Mouse (Mus musculus) forebrain, embryonic 13.5 days (tissue): ENCODE measurements around the gene Sestd1. TPM values are rescaled to one million over a fixed set of nuclear protein-coding genes. Genes with fewer than 3 reads are reported as not detected.

Experiments used
- ATAC-seq: fragments of 200-750 bp; cut with Nextera tagmentation; 2 replicates; pipeline ENCODE4 v1.8.0; 2017
- H3K27ac ChIP-seq: fragments of 300-500 bp; sonication (generic); 2 replicates; pipeline ENCODE4 v1.5.1; 2015; ENCODE audit warnings: inconsistent platforms, mild to moderate bottlenecking, moderate library complexity
- H3K27me3 ChIP-seq: fragments of 300-500 bp; sonication (generic); 2 replicates; pipeline ENCODE4 v1.6.1; 2015; ENCODE audit warnings: mild to moderate bottlenecking, inconsistent platforms
- H3K36me3 ChIP-seq: fragments of 300-500 bp; sonication (generic); 2 replicates; pipeline ENCODE4 v1.6.1; 2015; ENCODE audit warnings: mild to moderate bottlenecking, inconsistent platforms; ENCODE audit not compliant: poor library complexity, severe bottlenecking
- H3K4me1 ChIP-seq: fragments of 300-500 bp; sonication (generic); 2 replicates; pipeline ENCODE4 v1.6.1; 2015; ENCODE audit warnings: inconsistent platforms
- H3K4me2 ChIP-seq: fragments of 300-500 bp; sonication (generic); 2 replicates; pipeline ENCODE4 v1.6.1; 2015; ENCODE audit warnings: inconsistent platforms, mild to moderate bottlenecking, moderate library complexity
- H3K4me3 ChIP-seq: fragments of 300-500 bp; sonication (generic); 2 replicates; pipeline ENCODE4 v1.5.1; 2015; ENCODE audit warnings: mild to moderate bottlenecking, inconsistent platforms
- H3K9ac ChIP-seq: fragments of 300-500 bp; sonication (generic); 2 replicates; pipeline ENCODE4 v1.6.1; 2015; ENCODE audit warnings: mild to moderate bottlenecking, inconsistent platforms
- H3K9me3 ChIP-seq: fragments of 300-500 bp; sonication (generic); replicated peaks from 2 replicates; pipeline ENCODE4 v1.6.1; 2016; ENCODE audit warnings: inconsistent platforms
- WGBS: fragments of 180-500 bp; shearing (Covaris S2); methylation state at CpG from one replicate; pipeline ENCODE4 v1.1.7; 2015; 5-methylcytosine and 5-hydroxymethylcytosine counted together
- polyA plus RNA-seq: library from polyadenylated mRNA; unstranded; fragments of >200 nt; fragmentation: Nextera tagmentation; extraction: Ambion mirVana; gene quantifications from 2 replicates; pipeline ENCODE4 v1.2.1, GENCODE M21; 2015

Sestd1 gene
- polyA plus RNA-seq, 1 experiment from 2014 or later: 27.9 TPM

GRCm38 (mm10) chr2:77268612-77269239 is 11.7 kb downstream of the Sestd1 start:
- Histone ChIP-seq H3K4me2 (no peak overlapping the region), H3K27me3 (no peaks in the 10 kb centered on the region), H3K27ac (no peak overlapping the region), H3K9me3 (no peaks in the 10 kb centered on the region), H3K9ac (no peak overlapping the region), H3K4me3 (no peak overlapping the region), H3K36me3 (no peaks in the 10 kb centered on the region; the same call in 1 of the 2 replicates), H3K4me1 (peaks cover 30% of the 10 kb centered on the region)
- ATAC-seq: no peak
- 89% methylated on average over 5 of the region's 5 CpGs for WGBS

- no peaks in the 10 kb centered on the region; the same call in 1 of the 2 replicates for H3K36me3 ChIP-seq
- 93% methylated on average over 2 of the region's 2 CpGs for WGBS
Observed at GRCm38 (mm10) chr2:77266931-77267330, 13.5 kb downstream of the Sestd1 start.

GRCm38 (mm10) chr2:77266011-77266410 is 14.4 kb downstream of the Sestd1 start:
- ATAC-seq: no peak
- Histone ChIP-seq H3K4me3 (no peak overlapping the region), H3K27ac (no peak overlapping the region), H3K9ac (no peak overlapping the region), H3K36me3 (no peaks in the 10 kb centered on the region; the same call in 1 of the 2 replicates), H3K9me3 (no peaks in the 10 kb centered on the region), H3K4me2 (no peak overlapping the region), H3K27me3 (no peaks in the 10 kb centered on the region), H3K4me1 (peaks cover 34% of the 10 kb centered on the region)
- 76% methylated on average over 3 of the region's 3 CpGs for WGBS

More at GRCm38 (mm10) chr2:77266931-77267330, 13.5 kb downstream of the Sestd1 start:
- no peak overlapping the region for H3K27ac ChIP-seq
- H3K9me3 ChIP-seq: no peaks in the 10 kb centered on the region
- H3K4me3 ChIP-seq: no peak overlapping the region
- peaks cover 34% of the 10 kb centered on the region for H3K4me1 ChIP-seq
- no peak for ATAC-seq
- no peak overlapping the region for H3K9ac ChIP-seq
- H3K27me3 ChIP-seq: no peaks in the 10 kb centered on the region
- H3K4me2 ChIP-seq: no peak overlapping the region

- no peak overlapping the region for H3K4me3 ChIP-seq
- H3K36me3 ChIP-seq: no peaks in the 10 kb centered on the region; the same call in 1 of the 2 replicates
- 73% methylated on average over 7 of the region's 7 CpGs for WGBS
- ATAC-seq: no peak
- H3K4me2 ChIP-seq: no peak overlapping the region
- no peaks in the 10 kb centered on the region for H3K27me3 ChIP-seq
- H3K9ac ChIP-seq: no peak overlapping the region
- no peaks in the 10 kb centered on the region for H3K9me3 ChIP-seq
- H3K4me1 ChIP-seq: peaks cover 34% of the 10 kb centered on the region
- no peak overlapping the region for H3K27ac ChIP-seq
Observed at GRCm38 (mm10) chr2:77265301-77265700, 15.1 kb downstream of the Sestd1 start.

GRCm38 (mm10) chr2:77264550-77264949 is 15.8 kb downstream of the Sestd1 start:
- Histone ChIP-seq H3K9ac (no peak overlapping the region), H3K9me3 (no peaks in the 10 kb centered on the region), H3K4me3 (no peak overlapping the region), H3K36me3 (no peaks in the 10 kb centered on the region; the same call in 1 of the 2 replicates), H3K27me3 (no peaks in the 10 kb centered on the region), H3K4me1 (peaks cover 34% of the 10 kb centered on the region), H3K4me2 (no peak overlapping the region), H3K27ac (no peak overlapping the region)
- 84% methylated on average over 6 of the region's 6 CpGs for WGBS
- no peak for ATAC-seq

GRCm38 (mm10) chr2:77263477-77264435 is 16.6 kb downstream of the Sestd1 start:
- 54% methylated on average over 11 of the region's 11 CpGs for WGBS
- H3K27me3 ChIP-seq: no peaks in the 10 kb centered on the region
- H3K9ac ChIP-seq: no peak overlapping the region
- no peak overlapping the region for H3K27ac ChIP-seq
- no peak overlapping the region for H3K4me3 ChIP-seq
- no peaks in the 10 kb centered on the region for H3K9me3 ChIP-seq
- H3K4me2 ChIP-seq: no peak overlapping the region
- peaks cover 27% of the 10 kb centered on the region for H3K4me1 ChIP-seq
- no peaks in the 10 kb centered on the region; the same call in 1 of the 2 replicates for H3K36me3 ChIP-seq
- ATAC-seq: peak; percentile 50; the same call in 1 of the 2 replicates

- Histone ChIP-seq H3K4me3 (no peak overlapping the region), H3K9me3 (no peaks in the 10 kb centered on the region), H3K27me3 (no peaks in the 10 kb centered on the region), H3K4me1 (peaks cover 19% of the 10 kb centered on the region), H3K9ac (no peak overlapping the region), H3K36me3 (no peaks in the 10 kb centered on the region; the same call in none of the 2 replicates), H3K4me2 (no peak overlapping the region), H3K27ac (no peak overlapping the region)
- ATAC-seq: no peak
- whole genome bisulfite sequencing: 92% methylated on average over 4 of the region's 4 CpGs
Observed at GRCm38 (mm10) chr2:77260134-77260533, 20.3 kb downstream of the Sestd1 start.

GRCm38 (mm10) chr2:77253227-77253626 is 27.2 kb downstream of the Sestd1 start:
- no peak overlapping the region for H3K4me2 ChIP-seq
- no peaks in the 10 kb centered on the region for H3K27me3 ChIP-seq
- ATAC-seq: no peak
- H3K9me3 ChIP-seq: no peaks in the 10 kb centered on the region
- no peaks in the 10 kb centered on the region; the same call in 1 of the 2 replicates for H3K36me3 ChIP-seq
- no peak overlapping the region for H3K4me3 ChIP-seq
- 89% methylated on average over 6 of the region's 6 CpGs for WGBS
- H3K27ac ChIP-seq: no peak overlapping the region
- no peak overlapping the region for H3K9ac ChIP-seq
- H3K4me1 ChIP-seq: peaks cover 17% of the 10 kb centered on the region

GRCm38 (mm10) chr2:77251736-77252135 is 28.7 kb downstream of the Sestd1 start:
- WGBS: 94% methylated on average over 6 of the region's 6 CpGs
- ATAC-seq: no peak

GRCm38 (mm10) chr2:77249771-77250681 is 30.4 kb downstream of the Sestd1 start:
- Histone ChIP-seq H3K4me1 (peaks cover 30% of the 10 kb centered on the region), H3K9ac (no peak overlapping the region), H3K9me3 (no peaks in the 10 kb centered on the region), H3K27me3 (no peaks in the 10 kb centered on the region), H3K4me2 (no peak overlapping the region), H3K36me3 (0 out of 2 replicates have a peak, but pooled peaks cover 4% of the 10 kb centered on the region), H3K4me3 (no peak overlapping the region), H3K27ac (no peak overlapping the region)
- WGBS: 35% methylated on average over 8 of the region's 8 CpGs
- ATAC-seq: peak; percentile 46; the same call in 1 of the 2 replicates

More at GRCm38 (mm10) chr2:77251736-77252135, 28.7 kb downstream of the Sestd1 start:
- Histone ChIP-seq H3K4me1 (peaks cover 18% of the 10 kb centered on the region), H3K4me3 (no peak overlapping the region), H3K4me2 (no peak overlapping the region), H3K36me3 (no peaks in the 10 kb centered on the region; the same call in 1 of the 2 replicates), H3K9me3 (no peaks in the 10 kb centered on the region), H3K27me3 (no peaks in the 10 kb centered on the region), H3K9ac (no peak overlapping the region), H3K27ac (no peak overlapping the region)

GRCm38 (mm10) chr2:77248416-77248815 is 32.0 kb downstream of the Sestd1 start:
- ATAC-seq: no peak
- 83% methylated on average over 1 of the region's 1 CpGs for WGBS
- H3K4me1 ChIP-seq: peaks cover 30% of the 10 kb centered on the region

More at GRCm38 (mm10) chr2:77248416-77248815, 32.0 kb downstream of the Sestd1 start:
- H3K9me3 ChIP-seq: no peaks in the 10 kb centered on the region
- H3K9ac ChIP-seq: no peak overlapping the region
- H3K4me3 ChIP-seq: no peak overlapping the region
- no peaks in the 10 kb centered on the region for H3K27me3 ChIP-seq
- peaks cover 15% of the 10 kb centered on the region for H3K36me3 ChIP-seq
- H3K27ac ChIP-seq: no peak overlapping the region
- H3K4me2 ChIP-seq: no peak overlapping the region
